Mouse (Mus musculus): ENCODE measurements around the gene Gm49387. TPM values are rescaled to one million over a fixed set of nuclear protein-coding genes. Genes with fewer than 3 reads are reported as not detected.

Gm49387 gene
- polyA plus RNA-seq, 1 experiment from 2014 or later, result 0.84 TPM

- H3K9ac ChIP-seq (ENCODE audit: low read depth, low read length), result no peak overlapping the region
- H3K4me2 ChIP-seq, result peak overlapping the region; percentile 25
- H3K4me1 ChIP-seq (ENCODE audit: control insufficient read depth, insufficient read depth, low read length), result peaks cover 24% of the 10 kb centered on the region
- H3K27ac ChIP-seq (ENCODE audit: low read depth, low read length), result no peak overlapping the region
- no peak for ATAC-seq (replicated peaks; ENCODE audit: insufficient number of reproducible peaks, low FRiP score, low TSS enrichment)
- 45% methylated on average over 9 of the region's 9 CpGs for WGBS (ENCODE audit: insufficient replicate concordance)
- H3K36me3 ChIP-seq (ENCODE audit: control insufficient read depth, insufficient read depth, low read length), result no peaks in the 10 kb centered on the region
- no peaks in the 10 kb centered on the region for H3K27me3 ChIP-seq (ENCODE audit: control insufficient read depth, insufficient read depth, low read length)
- no peaks in the 10 kb centered on the region; the same call in 1 of the 2 replicates for H3K9me3 ChIP-seq (replicated peaks; ENCODE audit: control insufficient read depth, low read length)
- no peak overlapping the region for H3K4me3 ChIP-seq (ENCODE audit: low read depth, low read length)
Observed at GRCm38 (mm10) chr14:31577966-31578735, 62.5 kb downstream of the Gm49387 start.

DNA sequence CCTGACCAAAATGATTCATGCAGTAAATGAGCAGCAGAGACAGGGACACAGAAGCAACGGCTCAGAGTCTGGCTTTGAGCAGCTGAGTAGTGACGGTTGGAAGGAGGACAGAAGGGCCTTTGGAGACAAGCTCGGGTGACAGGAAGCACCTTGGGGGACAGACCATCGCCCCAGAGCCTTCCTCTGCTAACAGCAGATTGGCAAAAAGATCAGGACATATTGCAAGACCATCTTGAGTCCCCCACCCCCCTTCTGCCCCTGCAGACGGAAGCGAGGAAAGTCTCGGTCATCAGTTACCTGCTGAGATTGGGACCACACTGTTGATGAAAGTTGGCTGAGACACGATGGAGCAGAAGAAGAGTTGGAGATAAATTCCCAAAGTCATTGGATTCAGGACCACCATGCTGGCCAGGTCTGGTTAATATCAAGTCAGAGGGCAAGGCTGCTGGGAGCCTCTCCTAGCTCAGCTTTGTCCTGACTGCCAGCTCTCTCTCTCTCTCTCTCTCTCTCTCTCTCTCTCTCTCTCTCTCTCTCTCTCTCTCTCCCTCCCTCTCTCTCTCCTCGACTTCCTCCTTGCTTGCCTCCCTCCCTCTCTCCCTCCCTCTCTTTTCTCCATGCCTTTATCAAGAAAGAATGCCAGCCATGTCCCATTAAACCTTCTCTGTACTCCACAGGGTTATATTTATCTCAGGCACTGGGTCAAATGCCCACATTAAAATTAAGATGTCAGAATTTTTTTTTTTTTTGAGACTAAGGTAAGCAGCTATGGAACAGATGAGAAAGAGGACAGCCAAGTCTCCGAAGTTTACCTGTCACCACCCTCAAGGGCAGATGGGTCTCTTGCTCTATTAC lies 63.6 kb downstream of the Gm49387 start:
- no peaks in the 10 kb centered on the region for H3K9me3 ChIP-seq (replicated peaks; ENCODE audit: control insufficient read depth, low read length)
- H3K9ac ChIP-seq (ENCODE audit: low read depth, low read length), result no peak overlapping the region
- peak overlapping the region; percentile 25 for H3K4me2 ChIP-seq
- H3K27me3 ChIP-seq (ENCODE audit: control insufficient read depth, insufficient read depth, low read length), result no peaks in the 10 kb centered on the region
- H3K27ac ChIP-seq (ENCODE audit: low read depth, low read length), result peak overlapping the region; percentile 64
- H3K4me3 ChIP-seq (ENCODE audit: low read depth, low read length), result peak overlapping the region; percentile 2
- 30% methylated on average over 10 of the region's 10 CpGs for WGBS (ENCODE audit: insufficient replicate concordance)
- H3K36me3 ChIP-seq (ENCODE audit: control insufficient read depth, insufficient read depth, low read length), result no peaks in the 10 kb centered on the region
- H3K4me1 ChIP-seq (ENCODE audit: control insufficient read depth, insufficient read depth, low read length), result peaks cover 24% of the 10 kb centered on the region
- no peak for ATAC-seq (replicated peaks; ENCODE audit: insufficient number of reproducible peaks, low FRiP score, low TSS enrichment)

DNA sequence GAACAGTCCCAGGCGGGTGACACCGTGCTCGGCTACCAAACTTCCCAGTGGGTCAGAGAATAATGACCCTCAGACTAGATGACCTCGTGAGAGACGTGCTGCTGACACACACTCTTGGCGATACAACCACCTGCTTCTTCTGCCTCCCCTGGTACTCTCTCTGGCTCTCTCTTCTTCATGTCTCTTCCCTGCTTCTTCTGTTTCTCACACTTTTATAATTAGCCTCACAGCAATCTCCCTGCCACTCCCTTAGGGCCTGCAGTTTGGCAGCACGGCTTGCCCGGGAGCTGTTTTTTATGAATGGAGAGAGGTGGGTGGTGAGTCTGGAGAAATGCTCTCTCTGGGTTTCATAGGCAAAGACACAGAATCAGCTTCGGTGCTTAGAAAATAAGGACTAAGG lies 64.8 kb downstream of the Gm49387 start:
- ATAC-seq (replicated peaks; ENCODE audit: insufficient number of reproducible peaks, low FRiP score, low TSS enrichment), result no peak
- Histone ChIP-seq H3K27ac (ENCODE audit: low read depth, low read length) (peak overlapping the region; percentile 64), H3K27me3 (ENCODE audit: control insufficient read depth, insufficient read depth, low read length) (no peaks in the 10 kb centered on the region), H3K9me3 (replicated peaks; ENCODE audit: control insufficient read depth, low read length) (no peaks in the 10 kb centered on the region), H3K9ac (ENCODE audit: low read depth, low read length) (peak overlapping the region; percentile 50), H3K4me2 (peak overlapping the region; percentile 25), H3K4me3 (ENCODE audit: low read depth, low read length) (peak overlapping the region; percentile 2; the same call in 1 of the 2 replicates), H3K4me1 (ENCODE audit: control insufficient read depth, insufficient read depth, low read length) (peaks cover 26% of the 10 kb centered on the region), H3K36me3 (ENCODE audit: control insufficient read depth, insufficient read depth, low read length) (no peaks in the 10 kb centered on the region)
- 53% methylated on average over 9 of the region's 9 CpGs for WGBS (ENCODE audit: insufficient replicate concordance)

DNA sequence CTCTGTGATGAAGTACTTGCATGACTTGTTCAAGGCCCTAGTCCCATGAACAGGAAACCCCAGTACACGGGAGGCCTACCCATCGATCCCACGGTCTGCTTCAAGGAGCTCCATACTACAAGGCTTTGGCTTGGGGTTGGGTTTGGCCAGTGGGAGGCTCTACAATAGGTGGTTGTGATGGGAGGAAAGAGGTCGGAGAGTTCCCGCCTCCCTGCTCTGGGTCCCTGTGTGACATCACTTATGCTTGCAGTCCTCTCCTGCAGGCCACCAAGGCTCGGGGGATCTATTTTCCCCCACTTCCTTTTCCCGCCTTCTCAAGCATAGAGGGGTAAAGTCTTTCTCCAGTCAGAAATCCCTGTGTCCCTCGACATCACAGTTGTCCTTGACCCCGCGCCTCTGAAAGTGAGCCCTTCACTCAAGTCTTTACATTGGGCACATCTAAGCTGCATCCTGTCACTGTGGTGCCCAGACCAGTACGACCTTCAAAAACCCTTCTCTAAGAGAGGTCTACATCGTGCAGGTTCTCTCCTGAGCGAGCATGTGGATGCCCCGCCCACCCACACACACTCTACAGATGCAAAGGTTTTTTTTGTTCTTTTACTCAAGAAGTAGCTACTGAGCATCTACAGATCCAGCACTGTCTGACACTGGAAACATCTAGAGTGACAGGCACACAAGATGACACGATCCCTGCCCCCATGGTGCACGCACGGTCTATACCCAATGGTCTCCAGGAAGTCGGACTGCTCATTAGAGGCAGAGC lies 65.6 kb downstream of the Gm49387 start:
- H3K4me2 ChIP-seq, result peak overlapping the region; percentile 25; the same call in 1 of the 2 replicates
- peaks cover 34% of the 10 kb centered on the region for H3K4me1 ChIP-seq (ENCODE audit: control insufficient read depth, insufficient read depth, low read length)
- H3K27ac ChIP-seq (ENCODE audit: low read depth, low read length), result no peak overlapping the region
- no peaks in the 10 kb centered on the region for H3K9me3 ChIP-seq (replicated peaks; ENCODE audit: control insufficient read depth, low read length)
- no peak for ATAC-seq (replicated peaks; ENCODE audit: insufficient number of reproducible peaks, low FRiP score, low TSS enrichment)
- H3K4me3 ChIP-seq (ENCODE audit: low read depth, low read length), result no peak overlapping the region
- 90% methylated on average over 18 of the region's 18 CpGs for WGBS (ENCODE audit: insufficient replicate concordance)
- H3K9ac ChIP-seq (ENCODE audit: low read depth, low read length), result no peak overlapping the region
- H3K36me3 ChIP-seq (ENCODE audit: control insufficient read depth, insufficient read depth, low read length), result no peaks in the 10 kb centered on the region
- H3K27me3 ChIP-seq (ENCODE audit: control insufficient read depth, insufficient read depth, low read length), result no peaks in the 10 kb centered on the region

GRCm38 (mm10) chr14:31572561-31573175 lies 68.0 kb downstream of the Gm49387 start:
- Histone ChIP-seq H3K4me2 (no peak overlapping the region), H3K36me3 (ENCODE audit: control insufficient read depth, insufficient read depth, low read length) (no peaks in the 10 kb centered on the region), H3K4me3 (ENCODE audit: low read depth, low read length) (no peak overlapping the region), H3K9ac (ENCODE audit: low read depth, low read length) (no peak overlapping the region), H3K4me1 (ENCODE audit: control insufficient read depth, insufficient read depth, low read length) (peaks cover 34% of the 10 kb centered on the region), H3K27me3 (ENCODE audit: control insufficient read depth, insufficient read depth, low read length) (no peaks in the 10 kb centered on the region), H3K9me3 (replicated peaks; ENCODE audit: control insufficient read depth, low read length) (no peaks in the 10 kb centered on the region), H3K27ac (ENCODE audit: low read depth, low read length) (no peak overlapping the region)
- 74% methylated on average over 9 of the region's 9 CpGs for WGBS (ENCODE audit: insufficient replicate concordance)
- no peak for ATAC-seq (replicated peaks; ENCODE audit: insufficient number of reproducible peaks, low FRiP score, low TSS enrichment)

GRCm38 (mm10) chr14:31571419-31571818 lies 69.3 kb downstream of the Gm49387 start:
- H3K36me3 ChIP-seq (ENCODE audit: control insufficient read depth, insufficient read depth, low read length), result no peaks in the 10 kb centered on the region
- no peak overlapping the region for H3K4me2 ChIP-seq
- H3K9ac ChIP-seq (ENCODE audit: low read depth, low read length), result no peak overlapping the region
- no peak overlapping the region for H3K27ac ChIP-seq (ENCODE audit: low read depth, low read length)
- H3K9me3 ChIP-seq (replicated peaks; ENCODE audit: control insufficient read depth, low read length), result no peaks in the 10 kb centered on the region
- WGBS (ENCODE audit: insufficient replicate concordance), result 84% methylated on average over 5 of the region's 5 CpGs
- no peaks in the 10 kb centered on the region for H3K27me3 ChIP-seq (ENCODE audit: control insufficient read depth, insufficient read depth, low read length)
- peaks cover 27% of the 10 kb centered on the region for H3K4me1 ChIP-seq (ENCODE audit: control insufficient read depth, insufficient read depth, low read length)
- no peak for ATAC-seq (replicated peaks; ENCODE audit: insufficient number of reproducible peaks, low FRiP score, low TSS enrichment)
- H3K4me3 ChIP-seq (ENCODE audit: low read depth, low read length), result no peak overlapping the region

DNA sequence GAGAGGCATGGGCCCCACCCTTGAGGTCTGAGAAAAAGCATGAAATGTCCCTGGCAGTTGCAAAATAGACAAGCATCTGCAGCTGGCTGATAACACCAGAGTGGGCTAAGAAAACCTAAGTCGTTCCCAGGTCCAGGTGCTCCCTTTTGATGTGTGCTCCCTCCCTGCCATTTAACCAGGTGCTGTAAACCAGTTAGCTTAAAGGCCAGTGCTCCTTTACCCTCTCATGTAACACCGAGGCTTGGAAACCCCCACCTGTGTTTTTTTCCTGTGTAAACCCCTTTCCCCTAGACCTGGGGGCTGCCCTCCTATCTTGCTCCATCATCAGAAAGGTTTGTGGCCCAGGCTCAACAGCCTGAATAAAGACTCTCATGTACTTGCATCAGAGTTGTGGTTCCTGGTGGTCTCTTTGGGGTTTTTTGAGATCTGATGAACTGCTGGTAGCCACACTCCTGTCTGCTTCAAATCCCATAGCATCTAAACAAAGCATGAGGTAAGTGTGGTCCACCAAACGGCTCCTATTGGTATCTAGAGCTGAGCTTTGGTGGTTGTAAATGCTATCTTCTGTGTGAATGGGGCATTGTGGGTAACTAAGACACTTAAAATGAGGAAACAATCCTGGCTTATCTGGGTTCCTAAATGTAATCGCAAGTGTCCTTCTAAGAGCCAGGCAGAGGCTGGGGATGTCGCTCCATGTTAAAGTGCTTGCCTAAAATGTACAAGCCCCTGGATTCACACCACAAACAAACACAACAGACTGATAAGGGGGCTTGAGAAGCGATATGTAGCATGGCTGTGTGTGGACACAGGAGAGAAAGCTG lies 70.3 kb downstream of the Gm49387 start:
- Histone ChIP-seq H3K4me1 (ENCODE audit: control insufficient read depth, insufficient read depth, low read length) (peaks cover 26% of the 10 kb centered on the region), H3K9me3 (replicated peaks; ENCODE audit: control insufficient read depth, low read length) (no peaks in the 10 kb centered on the region), H3K27ac (ENCODE audit: low read depth, low read length) (no peak overlapping the region), H3K9ac (ENCODE audit: low read depth, low read length) (no peak overlapping the region), H3K4me3 (ENCODE audit: low read depth, low read length) (no peak overlapping the region), H3K36me3 (ENCODE audit: control insufficient read depth, insufficient read depth, low read length) (no peaks in the 10 kb centered on the region), H3K4me2 (no peak overlapping the region), H3K27me3 (ENCODE audit: control insufficient read depth, insufficient read depth, low read length) (no peaks in the 10 kb centered on the region)
- 27% methylated on average over 6 of the region's 6 CpGs for WGBS (ENCODE audit: insufficient replicate concordance)
- no peak for ATAC-seq (replicated peaks; ENCODE audit: insufficient number of reproducible peaks, low FRiP score, low TSS enrichment)

Data from heart, embryonic 11.5 days (tissue).